Mouse (Mus musculus) cortical plate, adult 2 months (tissue): Measurements from ENCODE around the gene Qrich1.
"Not testable (repeated sequence)": the region's sequence is repeated elsewhere in the genome, so short reads cannot be mapped to it uniquely, and the experiment has no call there.

Source experiments
- CTCF ChIP-seq: fragments of 200-500 bp; IDR thresholded peaks from 2 replicates; pipeline ENCODE4 v1.5.1; 2011; ENCODE audit warnings: mild to moderate bottlenecking, control low read depth, low read length; ENCODE audit not compliant: insufficient read depth; ENCODE audit errors: extremely low read depth
- POLR2A ChIP-seq: fragments of 200-500 bp; IDR thresholded peaks from 2 replicates; pipeline ENCODE4 v1.6.1; 2011; ENCODE audit warnings: mild to moderate bottlenecking, low read length, control low read depth; ENCODE audit not compliant: insufficient read depth; ENCODE audit errors: extremely low read depth

DNA sequence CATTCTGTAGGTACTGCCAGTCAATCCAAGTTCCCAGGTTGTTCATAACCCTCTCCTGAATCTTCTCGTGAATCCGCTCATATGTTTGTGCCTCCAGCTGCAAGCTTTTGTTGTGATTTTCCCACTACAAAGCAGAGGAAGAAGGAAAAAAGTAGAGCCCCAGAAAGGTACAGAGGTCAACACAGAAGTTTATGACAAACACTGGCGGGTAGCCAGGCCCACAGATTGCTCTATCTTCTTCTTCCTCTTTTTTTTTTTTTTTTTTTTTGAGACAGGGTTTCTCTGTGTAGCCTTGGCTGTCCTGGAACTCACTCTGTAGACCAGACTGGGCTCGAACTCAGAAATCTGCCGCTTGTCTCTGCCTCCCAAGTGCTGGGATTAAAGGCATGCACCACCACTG, 91.3 kb downstream of the Qrich1 start:
- TF ChIP-seq CTCF, POLR2A: not testable (repeated sequence)
